Mouse (Mus musculus): ENCODE data around the gene Npb. TPM values are rescaled to one million over a fixed set of nuclear protein-coding genes. Genes with fewer than 3 reads are reported as not detected.
"Not testable (repeated sequence)": the region's sequence is repeated elsewhere in the genome, so short reads cannot be mapped to it uniquely, and the experiment has no call there.

Gene Npb
- total RNA-seq (2021) = not detected
- long read RNA-seq, experiment 1 = 0 reads
- long read RNA-seq, experiment 2 = 0 reads

- DNase-seq = no peak
Measured at GRCm38 (mm10) chr11:120608241-120609034, at the start of gene Npb. Npb (plus strand) TSS chr11:120608477.

DNA sequence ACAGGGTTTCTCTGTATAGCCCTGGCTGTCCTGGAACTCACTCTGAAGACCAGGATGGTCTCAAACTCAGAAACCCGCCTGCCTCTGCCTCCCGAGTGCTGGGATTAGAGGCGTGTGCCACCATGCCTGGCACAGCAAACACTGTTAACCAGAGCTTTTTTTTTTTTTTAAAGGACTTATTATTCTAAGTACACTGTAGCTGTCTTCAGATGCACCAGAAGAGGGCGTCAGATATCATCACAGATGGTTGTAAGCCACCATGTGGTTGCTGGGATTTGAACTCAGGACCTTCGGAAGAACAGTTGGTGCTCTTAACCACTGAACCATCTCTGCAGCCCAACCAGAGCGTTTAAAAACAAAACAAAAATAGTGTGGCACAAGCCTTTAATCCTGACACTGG lies 49.4 kb upstream of the Npb start:
- not testable (repeated sequence) for DNase-seq

DNA sequence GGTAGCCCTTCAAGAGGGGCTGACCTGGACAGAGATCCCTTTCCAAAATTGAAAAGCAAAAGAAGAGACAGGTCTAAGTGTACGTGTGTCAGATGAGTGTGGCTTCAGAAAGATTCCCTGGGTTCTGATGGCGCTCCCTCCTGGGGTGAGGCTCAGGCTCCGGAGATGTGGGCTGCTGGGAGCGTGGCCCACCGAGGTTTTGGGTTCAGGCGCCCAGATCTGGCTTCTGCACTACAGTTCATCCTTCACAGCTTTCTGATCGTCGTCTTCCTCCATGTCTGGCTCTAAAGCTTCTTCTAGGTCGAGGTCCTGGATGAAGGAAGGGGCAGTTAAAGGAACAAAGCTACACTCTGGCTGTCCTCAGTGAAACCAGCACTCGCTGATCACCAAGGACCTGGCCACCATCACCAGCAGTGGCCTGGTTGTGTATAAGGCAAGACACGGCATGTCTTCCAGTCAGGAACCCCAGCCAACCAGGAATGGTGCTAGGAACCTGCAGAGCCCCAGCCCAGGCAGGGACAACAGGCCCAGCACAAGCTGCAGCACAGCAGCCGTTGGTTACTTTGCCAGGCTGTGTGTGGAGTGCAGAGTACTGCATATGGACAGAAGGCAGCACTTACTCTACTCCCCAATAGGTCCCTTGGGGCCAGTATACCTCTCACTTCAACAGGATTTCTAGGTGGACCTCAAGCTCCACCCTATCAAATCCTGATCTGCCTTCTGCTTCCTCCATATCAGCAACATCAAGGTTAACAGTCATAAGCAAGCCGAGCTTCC lies 47.1 kb upstream of the Npb start:
- DNase-seq = no peak

DNA sequence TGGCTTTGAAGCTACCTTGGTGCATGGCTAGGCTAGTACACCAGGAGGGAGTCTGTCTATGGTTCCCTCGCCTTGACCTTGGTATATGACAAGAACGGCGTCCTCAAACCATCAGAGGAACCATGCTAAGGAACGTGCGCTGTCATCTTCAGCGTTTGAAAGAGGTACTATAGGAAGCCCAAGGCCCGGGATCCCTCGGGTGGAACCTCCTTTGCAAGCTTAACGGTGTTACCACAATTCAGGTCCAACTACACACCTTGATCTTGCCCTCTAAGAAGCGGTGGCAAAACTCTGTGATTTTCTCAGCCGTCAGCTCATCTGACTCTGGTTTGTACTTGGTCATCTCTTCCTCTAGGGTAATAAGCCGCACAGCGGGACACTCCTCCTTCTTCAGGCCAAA lies 45.3 kb upstream of the Npb start:
- DNase-seq = no peak

DNA sequence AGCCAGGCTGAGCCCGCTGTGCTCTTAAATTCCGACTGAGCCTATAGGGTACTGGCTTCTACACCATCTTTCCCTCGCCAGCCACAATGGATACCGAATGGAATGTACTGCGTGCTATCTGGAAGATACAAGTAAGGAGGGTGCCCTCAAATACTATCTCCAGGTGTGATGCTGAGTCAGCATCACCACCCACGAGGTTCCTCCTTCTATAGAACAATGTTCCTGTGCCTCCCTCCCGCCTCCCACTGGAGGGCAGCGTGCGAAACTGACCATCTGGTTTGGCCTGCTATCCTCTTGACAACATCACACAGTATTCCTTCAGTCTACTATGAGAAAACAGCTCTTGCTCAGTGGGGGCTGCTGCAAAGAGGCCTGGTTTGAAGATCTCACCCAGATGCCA lies 43.2 kb upstream of the Npb start:
- no peak for DNase-seq

DNA sequence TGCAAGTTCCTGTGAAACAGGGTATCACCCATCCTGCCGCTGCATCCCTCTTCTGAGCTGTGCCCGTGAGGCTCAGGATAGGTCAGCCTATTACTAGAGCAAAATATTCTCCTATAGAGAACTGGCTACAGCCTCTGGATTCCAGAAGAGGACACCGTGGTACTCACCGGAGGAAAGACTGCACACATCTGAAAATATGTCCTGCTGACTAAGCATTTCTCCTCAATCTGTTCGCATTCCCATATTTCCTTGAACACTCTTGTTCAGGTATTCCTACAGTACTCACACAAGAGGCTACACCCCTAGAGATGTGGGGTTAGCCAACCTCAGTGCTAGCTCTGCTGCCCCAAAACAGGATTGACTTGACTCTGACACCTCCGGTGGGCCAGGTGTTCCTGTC lies 40.0 kb upstream of the Npb start:
- DNase-seq = no peak

- no peak for DNase-seq
Measured at GRCm38 (mm10) chr11:120571122-120571521, 37.2 kb upstream of the Npb start.

- no peak for DNase-seq
Measured at GRCm38 (mm10) chr11:120571754-120572416, 36.4 kb upstream of the Npb start.

- no peak for DNase-seq
Measured at GRCm38 (mm10) chr11:120572417-120572751, 35.9 kb upstream of the Npb start.

DNA sequence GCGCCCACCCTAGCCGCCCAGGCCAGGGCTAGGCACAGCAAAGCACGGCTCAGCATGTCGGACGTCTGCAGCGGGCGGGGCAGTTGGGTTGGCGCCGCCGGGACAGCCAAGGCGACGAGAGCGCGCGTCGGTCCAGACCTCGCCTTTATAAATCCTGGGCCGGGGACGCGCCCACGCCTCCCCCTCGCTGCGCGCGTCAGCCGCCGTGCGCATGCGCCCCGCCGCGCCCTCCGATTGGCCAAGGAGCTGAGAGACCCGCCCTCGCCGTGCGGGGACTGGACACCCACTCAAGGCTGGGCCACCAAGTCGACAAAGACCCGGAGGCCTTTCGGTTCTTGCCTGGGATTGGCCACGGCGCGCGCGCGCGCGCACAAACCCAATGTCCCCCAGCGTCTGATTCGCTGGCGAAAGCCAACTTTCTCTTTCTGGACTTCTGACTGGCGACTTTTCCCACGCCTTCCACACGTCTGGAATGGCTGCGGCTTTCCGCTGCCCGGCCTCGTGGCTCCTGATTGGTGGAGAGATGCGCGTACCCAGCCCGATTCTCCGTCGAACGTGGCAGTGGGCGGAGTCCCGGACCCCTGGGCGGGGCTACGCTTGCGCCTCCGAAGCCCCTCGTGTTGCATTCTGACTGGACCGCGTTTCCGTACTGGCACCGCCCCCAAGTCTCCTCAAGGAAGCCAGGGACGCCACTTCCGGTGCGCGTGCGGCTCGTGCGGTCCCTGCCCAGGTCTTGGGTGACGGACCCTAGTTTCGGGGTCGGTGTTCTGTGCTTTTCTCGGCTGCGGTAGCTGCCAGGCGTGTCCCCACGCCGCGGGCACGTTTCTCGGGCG lies 35.3 kb upstream of the Npb start, which contains the start of gene P4hb:
Gene P4hb (minus strand): TSS at position 502 of the 833 bp plus-strand sequence.
- DNase-seq = peak; percentile 99

DNA sequence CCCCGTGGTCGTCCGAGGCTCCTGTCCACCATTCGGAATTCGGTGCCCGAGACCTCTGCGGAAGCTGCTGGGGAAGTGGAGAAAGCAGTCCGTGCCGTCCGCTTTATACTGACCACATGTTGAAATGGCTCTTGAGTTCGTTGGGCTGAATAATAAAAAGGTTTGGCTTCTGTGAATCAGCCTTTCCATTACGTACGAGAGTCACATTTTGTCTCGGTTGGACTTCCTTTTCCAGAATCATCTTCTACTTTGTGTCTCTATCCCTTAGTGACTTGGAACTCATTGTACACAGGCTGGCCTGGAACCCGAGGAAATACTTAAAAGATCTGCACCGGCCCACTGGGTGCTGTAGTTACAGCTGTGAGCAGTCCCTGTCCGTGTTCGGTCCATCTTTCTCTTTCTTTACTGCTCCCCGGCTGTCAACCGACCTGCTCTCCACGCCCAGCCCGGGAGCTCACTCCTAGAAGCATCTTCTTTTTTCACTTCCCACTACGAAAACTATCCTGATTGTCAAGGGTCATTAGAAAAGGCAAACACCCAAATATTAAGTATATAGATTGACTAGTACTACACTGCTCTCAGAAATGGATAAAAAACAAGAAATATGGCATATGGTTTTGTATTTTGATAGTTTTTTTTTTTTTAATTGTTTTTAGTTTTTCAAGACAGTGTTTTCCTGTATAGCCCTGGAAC lies 34.5 kb upstream of the Npb start:
- DNase-seq = no peak

GRCm38 (mm10) chr11:120574278-120574600 lies 34.0 kb upstream of the Npb start:
- DNase-seq = no peak

GRCm38 (mm10) chr11:120575046-120575445 lies 33.2 kb upstream of the Npb start:
- no peak for DNase-seq

GRCm38 (mm10) chr11:120575940-120576339 lies 32.3 kb upstream of the Npb start:
- no peak for DNase-seq

GRCm38 (mm10) chr11:120576365-120576981 lies 31.8 kb upstream of the Npb start:
- DNase-seq = no peak

DNA sequence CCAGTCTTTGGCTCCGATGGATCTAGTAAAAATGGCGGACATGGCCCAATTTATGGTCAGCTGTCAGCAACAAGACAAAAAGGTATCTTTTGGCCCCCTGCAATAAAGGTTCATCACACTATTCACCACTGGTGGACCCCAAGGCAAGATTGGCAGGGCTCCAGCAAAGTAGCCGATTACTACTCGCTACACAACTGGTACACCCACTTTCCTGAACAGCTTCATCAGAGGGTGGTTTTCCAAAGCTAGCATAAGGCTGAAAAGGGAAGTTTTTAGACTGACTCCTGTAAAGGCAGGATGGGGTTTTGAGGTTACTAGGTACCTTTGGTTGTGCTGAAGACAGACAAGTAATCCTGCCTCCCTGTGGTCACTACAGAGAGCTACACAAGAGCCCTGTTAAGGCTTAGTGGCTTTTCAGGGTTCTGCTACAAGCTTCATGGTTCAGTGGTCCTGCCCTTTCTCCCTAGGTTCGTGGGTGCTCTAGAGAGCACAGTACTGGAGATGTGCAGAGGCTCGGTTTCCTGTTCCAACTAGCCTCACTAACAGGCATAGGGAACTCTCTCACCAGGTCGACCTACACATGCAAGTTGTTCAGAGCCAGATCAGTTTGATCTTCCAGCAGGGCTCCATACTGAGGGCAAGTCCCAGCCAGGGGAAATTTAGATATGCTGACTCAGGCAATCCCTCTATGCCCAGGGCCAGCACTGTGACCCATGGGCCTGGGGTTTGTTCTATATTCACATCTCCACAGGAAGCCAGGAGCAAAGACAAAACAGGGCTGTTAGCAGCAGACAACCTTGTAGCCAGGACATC lies 30.9 kb upstream of the Npb start:
- no peak for DNase-seq

DNA sequence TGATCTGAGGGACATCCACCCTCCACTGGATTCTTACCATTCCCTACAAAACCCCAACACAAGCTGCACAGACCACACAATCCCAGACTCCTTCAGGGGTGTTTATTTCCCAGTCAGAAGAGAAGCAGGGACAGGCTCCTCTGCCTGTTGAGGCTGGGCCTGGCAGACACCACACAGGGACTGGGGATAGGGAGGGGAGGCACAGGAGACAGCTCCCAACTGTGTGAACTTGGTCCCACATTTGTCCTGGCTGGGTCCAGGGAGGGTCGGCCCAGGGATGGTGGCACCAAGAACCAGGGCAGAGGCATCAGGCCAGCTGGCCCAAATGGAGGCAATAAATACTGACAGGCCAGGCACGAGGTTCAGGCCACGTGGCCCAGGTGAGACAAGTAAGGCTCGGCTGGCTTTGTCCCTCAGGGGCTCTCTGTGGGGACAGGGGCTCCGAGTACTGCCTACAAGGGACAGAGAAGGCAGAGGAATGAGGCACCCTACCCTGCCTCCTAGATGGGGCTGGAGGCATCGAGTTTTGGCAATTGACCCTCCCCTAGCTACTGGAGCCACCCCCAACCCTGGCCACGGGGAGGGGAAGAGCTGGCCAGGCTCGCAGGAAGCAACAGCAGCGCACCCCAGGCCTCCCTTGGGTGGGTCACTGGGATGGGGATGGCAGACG lies 30.1 kb upstream of the Npb start:
- DNase-seq = no peak

GRCm38 (mm10) chr11:120578694-120579243 lies 29.5 kb upstream of the Npb start:
- DNase-seq = no peak
